12 mouse cellular contexts compared by ENCODE assay signal in the genomic region with DNA sequence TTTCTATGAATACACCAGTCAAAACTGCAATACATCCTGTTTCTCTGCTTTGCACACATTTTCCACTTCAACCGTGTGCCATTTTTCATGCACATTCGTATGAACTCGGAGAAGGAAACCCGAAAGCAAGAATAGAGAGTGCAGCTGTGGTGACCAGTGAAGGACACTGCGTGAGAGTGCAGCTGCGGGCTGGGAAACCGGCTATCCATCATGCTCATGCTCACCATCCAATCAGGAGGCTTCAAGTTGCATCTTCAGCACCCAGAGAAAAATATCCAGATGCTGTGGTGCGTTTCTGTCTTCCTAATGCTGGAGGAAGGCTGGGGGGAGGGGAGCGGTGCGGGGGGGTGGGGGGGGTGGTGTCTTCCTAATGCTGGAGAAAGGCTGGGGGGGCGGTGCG. TPM values are rescaled to one million over a fixed set of nuclear protein-coding genes. Genes with fewer than 3 reads are reported as not detected.
A peak's percentile ranks its signal among the peaks of the same experiment; 100 is the strongest.
DNase-seq lines count a peak whose midpoint lies in the region; ATAC-seq and TF ChIP-seq lines count a peak whose summit lies in the region.
"Had no signal": no experiment of that assay in that cellular context is flagged by ENCODE, and none has a peak within 500 bp of the region (broad histone marks: within the 10 kb centered on the region; RNA-seq: fewer than 3 reads in every experiment).

No protein-coding gene starts in this region.

- H3K27me3 ChIP-seq in megakaryocyte, embryonic 14.5 days (replicated peaks) = peaks cover 32% of the 10 kb centered on the region
- peaks cover 18% of the 10 kb centered on the region for H3K27me3 ChIP-seq in forebrain, postnatal 0 days (ENCODE audit: insufficient read depth, low read length)
- peaks cover 41% of the 10 kb centered on the region for H3K27me3 ChIP-seq in midbrain, embryonic 10.5 days (ENCODE audit: low read depth, poor library complexity, severe bottlenecking)

- no peak overlapping the region for H3K27ac ChIP-seq in forebrain, postnatal 0 days (ENCODE audit: low read depth, low read length)
- peak overlapping the region; percentile 73 for H3K27ac ChIP-seq in midbrain, embryonic 10.5 days (replicated peaks)
- H3K27ac ChIP-seq: embryonic facial prominence, embryonic 15.5 days had no signal

- ATAC-seq in megakaryocyte, adult 5-6 weeks (ENCODE audit: poor library complexity, severe bottlenecking) = no peak
- peak; percentile 32; the same call in 1 of the 2 replicates for ATAC-seq in forebrain, postnatal 0 days
- no peak for ATAC-seq in cerebellum, adult (ENCODE audit: insufficient number of reproducible peaks, low FRiP score, low TSS enrichment)
- ATAC-seq: liver, postnatal 0 days had no signal

- H3K36me3 ChIP-seq in megakaryocyte, embryonic 14.5 days (replicated peaks; ENCODE audit: low read length) = no peaks in the 10 kb centered on the region
- H3K36me3 ChIP-seq in forebrain, postnatal 0 days (ENCODE audit: insufficient read depth) = no peaks in the 10 kb centered on the region
- H3K36me3 ChIP-seq in midbrain, embryonic 10.5 days = no peaks in the 10 kb centered on the region
- H3K36me3 ChIP-seq: embryonic facial prominence, embryonic 15.5 days had no signal

- H3K9me3 ChIP-seq in megakaryocyte, embryonic 14.5 days = peaks cover 7% of the 10 kb centered on the region
- no peaks in the 10 kb centered on the region for H3K9me3 ChIP-seq in forebrain, postnatal 0 days (ENCODE audit: low read length)
- H3K9me3 ChIP-seq in midbrain, embryonic 10.5 days (replicated peaks) = no peaks in the 10 kb centered on the region
- H3K9me3 ChIP-seq: embryonic facial prominence, embryonic 15.5 days had no signal

- H3K4me3 ChIP-seq in megakaryocyte, embryonic 14.5 days (replicated peaks) = peak overlapping the region; percentile 6
- H3K4me3 ChIP-seq in forebrain, postnatal 0 days (ENCODE audit: low read depth, low read length) = peak overlapping the region; percentile 11; the same call in 1 of the 2 replicates
- peak overlapping the region; percentile 42 for H3K4me3 ChIP-seq in midbrain, embryonic 10.5 days
- H3K4me3 ChIP-seq: embryonic facial prominence, embryonic 15.5 days had no signal

- no peak overlapping the region for H3K9ac ChIP-seq in forebrain, postnatal 0 days
- H3K9ac ChIP-seq: embryonic facial prominence, embryonic 15.5 days; liver, postnatal 0 days had no signal

- intact Hi-C loops in left cerebral cortex, postnatal 36 days (cut with DNase I) = loop anchor here (5.0 kb wide), 2 partner anchors 650 to 1050 kb away; no protein-coding TSS in a partner anchor

- H3K4me2 ChIP-seq in forebrain, postnatal 0 days (ENCODE audit: low read depth) = peak overlapping the region; percentile 39

- 24% methylated on average over 11 of the region's 12 CpGs for WGBS in forebrain, postnatal 0 days
- WGBS in midbrain, embryonic 10.5 days = 48% methylated on average over 12 of the region's 12 CpGs

- peak; percentile 33 for DNase-seq in forebrain, postnatal 0 days
- peak; percentile 19 for DNase-seq in midbrain, embryonic 10.5 days (ENCODE audit: low spot score)
- DNase-seq in retina, embryonic 14.5 days (ENCODE audit: low spot score) = peak; percentile 54
- DNase-seq in left cerebral cortex, postnatal 36 days (ENCODE audit: low spot score in 2 of 2) = no peak
- no peak for DNase-seq in cerebellum, adult 9-10 months
- DNase-seq: layer of hippocampus, postnatal 36 days; liver, postnatal 0 days; thymus, postnatal 36 days had no signal

- H3K4me1 ChIP-seq in megakaryocyte, embryonic 14.5 days = peaks cover 16% of the 10 kb centered on the region
- H3K4me1 ChIP-seq in forebrain, postnatal 0 days (ENCODE audit: insufficient read depth) = peaks cover 7% of the 10 kb centered on the region; the same call in 1 of the 2 replicates
- H3K4me1 ChIP-seq in midbrain, embryonic 10.5 days = peaks cover 54% of the 10 kb centered on the region

- no peak for TF ChIP-seq CTCF in forebrain, postnatal 0 days (IDR thresholded peaks at IDR 0.05; ENCODE audit: low read depth)

RNA-seq across cellular contexts. Expression of a gene that starts 3.5 kb away (rescaled TPM):
- polyA plus RNA-seq in megakaryocyte, embryonic 14.5 days (2012; ENCODE audit: insufficient read depth, low replicate concordance) = 4.1 and 7.4 TPM in 2 replicates
- total RNA-seq in megakaryocyte, adult 5-6 weeks (2015) = 17.7 and 22.1 TPM in 2 replicates
- total RNA-seq in megakaryocyte, adult 5-6 weeks (2017) = 41.9 and 50.9 TPM in 2 replicates
- total RNA-seq in forebrain, postnatal 0 days (2014; rRNA removed) = 2.1 and 4.7 TPM in 2 replicates
- polyA plus RNA-seq in forebrain, postnatal 0 days (2015; fragmentation: Nextera tagmentation; extraction: Ambion mirVana) = 2.7 and 4.2 TPM in 2 replicates
- polyA plus RNA-seq in midbrain, embryonic 10.5 days (2016; fragmentation: Nextera tagmentation; extraction: Ambion mirVana) = 46.2 and 55.8 TPM in 2 replicates
- 1 to 10 TPM in 1 of 2 experiments, under 1 TPM in 1; 0.49 to 1.7 TPM for total RNA-seq in left cerebral cortex, postnatal 36 days (2021)

Comparison
In these comparisons a context has a peak if more than half of its experiments do, and no peak if none do; other contexts are left out.
1. DNase-seq: peak in forebrain, postnatal 0 days (single experiment), midbrain, embryonic 10.5 days (single experiment) and retina, embryonic 14.5 days (single experiment); none in left cerebral cortex, postnatal 36 days (0 of 2) and cerebellum, adult 9-10 months (single experiment).
2. Peak in every context shown above with its lines, with median percentiles within 50 percentile points of each other: H3K4me3 ChIP-seq.